ENCODE assay signal across 22 mouse cellular contexts in the genomic region with DNA sequence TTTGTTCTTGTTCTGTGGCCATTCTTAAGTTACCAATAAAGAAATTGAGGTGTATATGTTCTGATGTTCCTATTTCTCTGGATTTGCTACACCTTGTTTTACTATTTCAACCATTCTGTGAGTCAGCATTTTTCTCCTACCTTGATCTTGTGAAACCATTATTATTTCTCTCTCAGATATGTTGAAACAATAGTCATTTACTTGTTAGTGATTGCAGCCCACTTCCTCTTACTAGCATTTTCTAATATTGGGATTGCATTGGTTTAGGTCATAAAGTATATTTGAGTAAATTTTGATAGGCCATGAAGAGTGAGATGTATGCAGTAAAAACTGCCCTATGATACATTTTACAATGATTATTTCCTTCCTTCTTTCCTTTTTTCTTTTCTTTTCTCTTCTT. TPM values are rescaled to one million over a fixed set of nuclear protein-coding genes. Genes with fewer than 3 reads are reported as not detected.
A peak's percentile ranks its signal among the peaks of the same experiment; 100 is the strongest.
DNase-seq lines count a peak whose midpoint lies in the region; ATAC-seq and TF ChIP-seq lines count a peak whose summit lies in the region.
"Had no signal": no experiment of that assay in that cellular context is flagged by ENCODE, and none has a peak within 500 bp of the region (broad histone marks: within the 10 kb centered on the region; RNA-seq: fewer than 3 reads in every experiment).

No protein-coding gene starts in this region.

- no peaks in the 10 kb centered on the region; a peak in 2 of 4 replicates for H3K36me3 ChIP-seq in MEL (ENCODE audit: control insufficient read depth in 1 of 2, insufficient read depth in 2 of 2, low read length in 2 of 2)
- no peaks in the 10 kb centered on the region for H3K36me3 ChIP-seq in thymus, adult 2 months (ENCODE audit: control insufficient read depth, insufficient read depth, low read length)
- no peaks in the 10 kb centered on the region for H3K36me3 ChIP-seq in liver, embryonic 12.5 days
- H3K36me3 ChIP-seq: embryonic facial prominence, embryonic 13.5 days; embryonic facial prominence, embryonic 15.5 days; forebrain, embryonic 12.5 days had no signal

- TF ChIP-seq POLR2A in MEL (IDR thresholded peaks at IDR 0.05; ENCODE audit: control insufficient read depth in 1 of 2, insufficient read depth in 1 of 2, low read depth in 1 of 2, low read length in 2 of 2, poor library complexity in 1 of 2), result no peak
- TF ChIP-seq POLR2A in thymus, adult 2 months (IDR thresholded peaks at IDR 0.05; ENCODE audit: control insufficient read depth, extremely low read depth, insufficient read depth, low read length, poor library complexity), result no peak

- H3K79me2 ChIP-seq in MEL (ENCODE audit: control insufficient read depth, insufficient read depth, low read length, poor library complexity), result peaks cover 6% of the 10 kb centered on the region

- no peak for TF ChIP-seq CTCF in MEL (IDR thresholded peaks at IDR 0.05 in 2 of 3, conservative IDR thresholded peaks at IDR 0.05 in 1 of 3; ENCODE audit: control insufficient read depth in 1 of 3, insufficient read depth in 1 of 3, low read depth in 2 of 3, low read length in 3 of 3, poor library complexity in 1 of 3, severe bottlenecking in 1 of 3)
- TF ChIP-seq CTCF in thymus, adult 2 months (IDR thresholded peaks at IDR 0.05; ENCODE audit: borderline replicate concordance, control insufficient read depth, extremely low read depth, insufficient read depth, low read length, poor library complexity), result no peak

- no peak overlapping the region for H3K27ac ChIP-seq in MEL (ENCODE audit: control insufficient read depth, low read depth, low read length)
- H3K27ac ChIP-seq in thymus, adult 2 months (ENCODE audit: control insufficient read depth, insufficient read depth, low read length), result no peak overlapping the region
- no peak overlapping the region for H3K27ac ChIP-seq in liver, embryonic 12.5 days
- H3K27ac ChIP-seq: embryonic facial prominence, embryonic 13.5 days; embryonic facial prominence, embryonic 15.5 days; forebrain, embryonic 10.5 days; forebrain, embryonic 12.5 days had no signal

- ATAC-seq in megakaryocyte, adult 5-6 weeks (ENCODE audit: poor library complexity, severe bottlenecking), result peak; percentile 60
- no peak for ATAC-seq in liver, embryonic 12.5 days
- ATAC-seq: forebrain, embryonic 14.5 days; forebrain, embryonic 16.5 days had no signal

- no peaks in the 10 kb centered on the region for H3K27me3 ChIP-seq in MEL (ENCODE audit: control insufficient read depth in 1 of 2, insufficient read depth in 2 of 2, low read length in 2 of 2)
- no peaks in the 10 kb centered on the region for H3K27me3 ChIP-seq in thymus, adult 2 months (ENCODE audit: control insufficient read depth, insufficient read depth, low read length)
- no peaks in the 10 kb centered on the region for H3K27me3 ChIP-seq in liver, embryonic 12.5 days (replicated peaks)
- H3K27me3 ChIP-seq: embryonic facial prominence, embryonic 13.5 days; embryonic facial prominence, embryonic 15.5 days; forebrain, embryonic 12.5 days had no signal

- peak; percentile 42 for DNase-seq in 416B (ENCODE audit: low read depth)
- DNase-seq in MEL (ENCODE audit: low read depth, low spot score), result no peak
- DNase-seq in thymus, adult 2 months, result no peak
- DNase-seq: adrenal gland, adult 2 months; adrenal gland, postnatal 10 days; adrenal gland, postnatal 25 days; cerebellum, adult 11-12 months; cerebellum, adult 2 months; cerebellum, adult 9-10 months; cerebellum, postnatal 10 days; cerebellum, postnatal 25 days; embryo, embryonic 11 days had no signal

- no peak for TF ChIP-seq RAD21 in MEL (IDR thresholded peaks at IDR 0.05; ENCODE audit: low read depth, low read length)

- H3K4me1 ChIP-seq in MEL (ENCODE audit: control insufficient read depth in 1 of 2, insufficient read depth in 2 of 2, low read length in 2 of 2), result peaks cover 0 to 3% of the 10 kb centered on the region in 2 experiments; a peak in 1 of 4 replicates
- no peaks in the 10 kb centered on the region for H3K4me1 ChIP-seq in thymus, adult 2 months (replicated peaks; ENCODE audit: control insufficient read depth, insufficient read depth, low read length)
- 0 out of 2 replicates have a peak, but pooled peaks cover 3% of the 10 kb centered on the region for H3K4me1 ChIP-seq in liver, embryonic 12.5 days
- H3K4me1 ChIP-seq: embryonic facial prominence, embryonic 13.5 days; embryonic facial prominence, embryonic 15.5 days; forebrain, embryonic 12.5 days had no signal

- no peaks in the 10 kb centered on the region for H3K9me3 ChIP-seq in MEL (replicated peaks; ENCODE audit: insufficient read depth, low read length)
- H3K9me3 ChIP-seq in liver, embryonic 12.5 days (replicated peaks), result no peaks in the 10 kb centered on the region
- H3K9me3 ChIP-seq: embryonic facial prominence, embryonic 13.5 days; embryonic facial prominence, embryonic 15.5 days; forebrain, embryonic 10.5 days; forebrain, embryonic 12.5 days; G1E had no signal

- H3K4me3 ChIP-seq in MEL (ENCODE audit: control insufficient read depth in 1 of 2, insufficient read depth in 1 of 2, low read depth in 2 of 2, low read length in 2 of 2), result no peak overlapping the region
- H3K4me3 ChIP-seq in thymus, adult 2 months (ENCODE audit: control insufficient read depth, insufficient read depth, low read length), result no peak overlapping the region
- no peak overlapping the region for H3K4me3 ChIP-seq in liver, embryonic 12.5 days
- H3K4me3 ChIP-seq: embryonic facial prominence, embryonic 13.5 days; embryonic facial prominence, embryonic 15.5 days; erythroblast, embryonic 14.5 days; forebrain, embryonic 10.5 days; forebrain, embryonic 12.5 days had no signal

- TF ChIP-seq EP300 in MEL (IDR thresholded peaks at IDR 0.05; ENCODE audit: low read depth in 1 of 2, low read length in 2 of 2), result no peak

- no peak overlapping the region for H3K9ac ChIP-seq in MEL (ENCODE audit: control insufficient read depth, low read depth, low read length, poor library complexity, severe bottlenecking)
- H3K9ac ChIP-seq in liver, embryonic 12.5 days, result no peak overlapping the region
- H3K9ac ChIP-seq: embryonic facial prominence, embryonic 13.5 days; embryonic facial prominence, embryonic 15.5 days; forebrain, embryonic 12.5 days had no signal

- no peak overlapping the region for H3K4me2 ChIP-seq in liver, embryonic 12.5 days
- H3K4me2 ChIP-seq: embryonic facial prominence, embryonic 13.5 days; embryonic facial prominence, embryonic 15.5 days; forebrain, embryonic 12.5 days had no signal

TF ChIP-seq in MEL, 35 proteins besides CTCF, POLR2A, EP300 and RAD21:
- TF ChIP-seq ZMIZ1 (IDR thresholded peaks at IDR 0.05; ENCODE audit: low read depth, low read length) (no peak), JUND (IDR thresholded peaks at IDR 0.05; ENCODE audit: low read depth, low read length) (no peak), MXI1 (IDR thresholded peaks at IDR 0.05; ENCODE audit: low read depth, low read length) (no peak), ELF1 (IDR thresholded peaks at IDR 0.05; ENCODE audit: low read depth, low read length) (no peak), UBTF (IDR thresholded peaks at IDR 0.05; ENCODE audit: borderline replicate concordance, insufficient read depth, low read depth, low read length) (no peak), MAFK (IDR thresholded peaks at IDR 0.05; ENCODE audit: borderline replicate concordance, low read depth, low read length) (peak; percentile 29; the same call in 1 of the 2 replicates), ETS1 (IDR thresholded peaks at IDR 0.05; ENCODE audit: low read depth, low read length) (no peak), GATA1 (IDR thresholded peaks at IDR 0.05; ENCODE audit: low read depth, low read length) (no peak), KAT2A (conservative IDR thresholded peaks at IDR 0.05; ENCODE audit: low read depth, low read length) (no peak)

RNA-seq across cellular contexts. Expression of gene Csnk1g1, which starts 19.7 kb away (rescaled TPM):
- total RNA-seq in MEL (2012; rRNA removed), result 5.1 and 6.9 TPM in 2 replicates
- polyA plus RNA-seq in MEL (2012; ENCODE audit: insufficient read depth in 1 of 2, insufficient read length in 2 of 2, low read depth in 1 of 2, low replicate concordance in 2 of 2, missing spikeins in 1 of 2), result 1 to 10 TPM in 1 of 2 experiments, not detected in 1; 7.7 TPM
- total RNA-seq in megakaryocyte, adult 5-6 weeks (2015), result 25.0 and 31.0 TPM in 2 replicates
- total RNA-seq in megakaryocyte, adult 5-6 weeks (2017), result 22.3 and 34.3 TPM in 2 replicates
- polyA plus RNA-seq in thymus, adult 2 months (2012; rRNA removed), result 12.4 and 12.9 TPM in 2 replicates
- polyA plus RNA-seq in liver, embryonic 12.5 days (2016; fragmentation: Nextera tagmentation; extraction: Ambion mirVana), result 7.1 and 7.4 TPM in 2 replicates

RNA-seq across cellular contexts. Expression of gene Trip4, which starts 19.9 kb away (rescaled TPM):
- 13.0 and 13.4 TPM in 2 replicates for total RNA-seq in MEL (2012; rRNA removed)
- 10 to 100 TPM in 1 of 2 experiments, not detected in 1; 13.5 TPM for polyA plus RNA-seq in MEL (2012; ENCODE audit: insufficient read depth in 1 of 2, insufficient read length in 2 of 2, low read depth in 1 of 2, low replicate concordance in 2 of 2, missing spikeins in 1 of 2)
- 17.7 and 23.0 TPM in 2 replicates for total RNA-seq in megakaryocyte, adult 5-6 weeks (2015)
- 23.8 and 27.9 TPM in 2 replicates for total RNA-seq in megakaryocyte, adult 5-6 weeks (2017)
- polyA plus RNA-seq in thymus, adult 2 months (2012; rRNA removed), result 10.8 and 12.6 TPM in 2 replicates
- 17.4 and 18.3 TPM in 2 replicates for polyA plus RNA-seq in liver, embryonic 12.5 days (2016; fragmentation: Nextera tagmentation; extraction: Ambion mirVana)

RNA-seq across cellular contexts. Expression of gene Pclaf, which starts 38.4 kb away (rescaled TPM):
- total RNA-seq in MEL (2012; rRNA removed), result 67.1 and 79.2 TPM in 2 replicates
- 10 to 100 TPM in 1 of 2 experiments, not detected in 1; 99.0 TPM for polyA plus RNA-seq in MEL (2012; ENCODE audit: insufficient read depth in 1 of 2, insufficient read length in 2 of 2, low read depth in 1 of 2, low replicate concordance in 2 of 2, missing spikeins in 1 of 2)
- 105 and 130 TPM in 2 replicates for total RNA-seq in megakaryocyte, adult 5-6 weeks (2015)
- 295 and 303 TPM in 2 replicates for total RNA-seq in megakaryocyte, adult 5-6 weeks (2017)
- 51.8 and 73.5 TPM in 2 replicates for polyA plus RNA-seq in thymus, adult 2 months (2012; rRNA removed)
- polyA plus RNA-seq in liver, embryonic 12.5 days (2016; fragmentation: Nextera tagmentation; extraction: Ambion mirVana), result 126 TPM in 2 replicates
